Mouse (Mus musculus): Measurements from ENCODE around the gene Foxe3. TPM values are rescaled to one million over a fixed set of nuclear protein-coding genes. Genes with fewer than 3 reads are reported as not detected.

Gene Foxe3
- polyA plus RNA-seq, 1 experiment from 2014 or later: not detected

GRCm38 (mm10) chr4:114945021-114945420 is 19.2 kb upstream of the Foxe3 start:
- ATAC-seq (ENCODE audit: insufficient number of reproducible peaks, insufficient read depth, low FRiP score, low TSS enrichment, low read depth): no peak
- Histone ChIP-seq H3K4me2 (no peak overlapping the region), H3K4me3 (no peak overlapping the region), H3K36me3 (no peaks in the 10 kb centered on the region), H3K9ac (no peak overlapping the region), H3K4me1 (peaks cover 34% of the 10 kb centered on the region), H3K9me3 (no peaks in the 10 kb centered on the region), H3K27me3 (peaks cover 79% of the 10 kb centered on the region), H3K27ac (no peak overlapping the region)
- 22% methylated on average over 5 of the region's 5 CpGs for WGBS

GRCm38 (mm10) chr4:114942583-114942982 is 16.8 kb upstream of the Foxe3 start:
- ATAC-seq (ENCODE audit: insufficient number of reproducible peaks, insufficient read depth, low FRiP score, low TSS enrichment, low read depth): no peak
- Histone ChIP-seq H3K4me1 (peaks cover 30% of the 10 kb centered on the region), H3K9ac (no peak overlapping the region), H3K27ac (no peak overlapping the region), H3K36me3 (no peaks in the 10 kb centered on the region), H3K9me3 (no peaks in the 10 kb centered on the region), H3K27me3 (peaks cover 79% of the 10 kb centered on the region), H3K4me2 (no peak overlapping the region), H3K4me3 (no peak overlapping the region)
- WGBS: 13% methylated on average over 8 of the region's 8 CpGs

GRCm38 (mm10) chr4:114942112-114942511 is 16.3 kb upstream of the Foxe3 start:
- no peaks in the 10 kb centered on the region for H3K9me3 ChIP-seq
- no peak overlapping the region for H3K27ac ChIP-seq
- no peak overlapping the region for H3K4me3 ChIP-seq
- no peak overlapping the region for H3K4me2 ChIP-seq
- no peak for ATAC-seq (ENCODE audit: insufficient number of reproducible peaks, insufficient read depth, low FRiP score, low TSS enrichment, low read depth)
- H3K4me1 ChIP-seq: peaks cover 32% of the 10 kb centered on the region
- H3K36me3 ChIP-seq: no peaks in the 10 kb centered on the region
- H3K9ac ChIP-seq: no peak overlapping the region
- 43% methylated on average over 4 of the region's 4 CpGs for WGBS
- peaks cover 78% of the 10 kb centered on the region for H3K27me3 ChIP-seq

GRCm38 (mm10) chr4:114941311-114941710 is 15.5 kb upstream of the Foxe3 start:
- Histone ChIP-seq H3K27ac (no peak overlapping the region), H3K4me1 (peaks cover 31% of the 10 kb centered on the region), H3K9me3 (no peaks in the 10 kb centered on the region), H3K4me3 (no peak overlapping the region), H3K36me3 (no peaks in the 10 kb centered on the region), H3K27me3 (peaks cover 70% of the 10 kb centered on the region), H3K9ac (no peak overlapping the region), H3K4me2 (no peak overlapping the region)
- no peak for ATAC-seq (ENCODE audit: insufficient number of reproducible peaks, insufficient read depth, low FRiP score, low TSS enrichment, low read depth)
- 83% methylated on average over 4 of the region's 4 CpGs for WGBS

GRCm38 (mm10) chr4:114938248-114938647 is 12.4 kb upstream of the Foxe3 start:
- Histone ChIP-seq H3K36me3 (no peaks in the 10 kb centered on the region), H3K27me3 (peaks cover 67% of the 10 kb centered on the region), H3K4me3 (no peak overlapping the region), H3K9me3 (no peaks in the 10 kb centered on the region), H3K9ac (no peak overlapping the region), H3K4me2 (no peak overlapping the region), H3K27ac (no peak overlapping the region), H3K4me1 (peaks cover 30% of the 10 kb centered on the region)
- no peak for ATAC-seq (ENCODE audit: insufficient number of reproducible peaks, insufficient read depth, low FRiP score, low TSS enrichment, low read depth)
- 35% methylated on average over 3 of the region's 3 CpGs for WGBS

- H3K4me1 ChIP-seq: peaks cover 27% of the 10 kb centered on the region
- WGBS: 17% methylated on average over 4 of the region's 4 CpGs
- H3K4me3 ChIP-seq: no peak overlapping the region
- no peak overlapping the region for H3K27ac ChIP-seq
- peaks cover 66% of the 10 kb centered on the region for H3K27me3 ChIP-seq
- peak; percentile 79 for ATAC-seq (ENCODE audit: insufficient number of reproducible peaks, insufficient read depth, low FRiP score, low TSS enrichment, low read depth)
- no peak overlapping the region for H3K4me2 ChIP-seq
- H3K9me3 ChIP-seq: no peaks in the 10 kb centered on the region
- H3K36me3 ChIP-seq: no peaks in the 10 kb centered on the region
- H3K9ac ChIP-seq: no peak overlapping the region
Measured at GRCm38 (mm10) chr4:114937459-114938047, 11.7 kb upstream of the Foxe3 start.

GRCm38 (mm10) chr4:114934188-114934587 is 8.4 kb upstream of the Foxe3 start:
- Histone ChIP-seq H3K4me1 (peaks cover 18% of the 10 kb centered on the region), H3K4me3 (no peak overlapping the region), H3K4me2 (no peak overlapping the region), H3K27ac (no peak overlapping the region), H3K9me3 (no peaks in the 10 kb centered on the region), H3K36me3 (no peaks in the 10 kb centered on the region), H3K27me3 (peaks cover 70% of the 10 kb centered on the region), H3K9ac (no peak overlapping the region)
- ATAC-seq (ENCODE audit: insufficient number of reproducible peaks, insufficient read depth, low FRiP score, low TSS enrichment, low read depth): no peak
- WGBS: 87% methylated on average over 6 of the region's 6 CpGs

GRCm38 (mm10) chr4:114932747-114933146 is 6.9 kb upstream of the Foxe3 start:
- no peak overlapping the region for H3K9ac ChIP-seq
- H3K4me2 ChIP-seq: no peak overlapping the region
- peaks cover 14% of the 10 kb centered on the region for H3K4me1 ChIP-seq
- H3K9me3 ChIP-seq: no peaks in the 10 kb centered on the region
- H3K36me3 ChIP-seq: no peaks in the 10 kb centered on the region
- H3K27me3 ChIP-seq: peaks cover 73% of the 10 kb centered on the region
- H3K4me3 ChIP-seq: no peak overlapping the region
- no peak overlapping the region for H3K27ac ChIP-seq
- 68% methylated on average over 4 of the region's 4 CpGs for WGBS
- no peak for ATAC-seq (ENCODE audit: insufficient number of reproducible peaks, insufficient read depth, low FRiP score, low TSS enrichment, low read depth)

GRCm38 (mm10) chr4:114929155-114929554 is 3.3 kb upstream of the Foxe3 start:
- 18% methylated on average over 15 of the region's 15 CpGs for WGBS
- no peak overlapping the region for H3K4me3 ChIP-seq
- H3K36me3 ChIP-seq: no peaks in the 10 kb centered on the region
- H3K27me3 ChIP-seq: peaks cover 94% of the 10 kb centered on the region
- H3K9me3 ChIP-seq: no peaks in the 10 kb centered on the region
- H3K9ac ChIP-seq: no peak overlapping the region
- no peak for ATAC-seq (ENCODE audit: insufficient number of reproducible peaks, insufficient read depth, low FRiP score, low TSS enrichment, low read depth)
- peaks cover 20% of the 10 kb centered on the region for H3K4me1 ChIP-seq
- H3K27ac ChIP-seq: no peak overlapping the region
- H3K4me2 ChIP-seq: no peak overlapping the region

- Histone ChIP-seq H3K36me3 (no peaks in the 10 kb centered on the region), H3K27ac (no peak overlapping the region), H3K27me3 (peaks cover 93% of the 10 kb centered on the region), H3K9me3 (no peaks in the 10 kb centered on the region), H3K4me3 (peak overlapping the region; percentile 48), H3K9ac (peak overlapping the region; percentile 64), H3K4me1 (peaks cover 13% of the 10 kb centered on the region), H3K4me2 (peak overlapping the region; percentile 76)
- ATAC-seq (ENCODE audit: insufficient number of reproducible peaks, insufficient read depth, low FRiP score, low TSS enrichment, low read depth): peak; percentile 53; the same call in 1 of the 2 replicates
- WGBS: under 1% methylated on average over 85 of the region's 125 CpGs
Measured at GRCm38 (mm10) chr4:114924971-114925916, 569 bp downstream of the Foxe3 start.

GRCm38 (mm10) chr4:114917091-114917490 is 8.7 kb downstream of the Foxe3 start:
- Histone ChIP-seq H3K36me3 (no peaks in the 10 kb centered on the region), H3K27me3 (peaks cover 85% of the 10 kb centered on the region), H3K27ac (no peak overlapping the region), H3K9me3 (no peaks in the 10 kb centered on the region), H3K4me1 (peaks cover 17% of the 10 kb centered on the region), H3K9ac (no peak overlapping the region), H3K4me3 (no peak overlapping the region), H3K4me2 (no peak overlapping the region)
- WGBS: 44% methylated on average over 2 of the region's 2 CpGs
- no peak for ATAC-seq (ENCODE audit: insufficient number of reproducible peaks, insufficient read depth, low FRiP score, low TSS enrichment, low read depth)

GRCm38 (mm10) chr4:114916056-114916455 is 9.8 kb downstream of the Foxe3 start:
- peaks cover 17% of the 10 kb centered on the region for H3K4me1 ChIP-seq
- no peak overlapping the region for H3K4me3 ChIP-seq
- 47% methylated on average over 4 of the region's 4 CpGs for WGBS
- no peak for ATAC-seq (ENCODE audit: insufficient number of reproducible peaks, insufficient read depth, low FRiP score, low TSS enrichment, low read depth)
- H3K27ac ChIP-seq: no peak overlapping the region
- no peak overlapping the region for H3K9ac ChIP-seq
- no peaks in the 10 kb centered on the region for H3K9me3 ChIP-seq
- H3K36me3 ChIP-seq: no peaks in the 10 kb centered on the region
- H3K27me3 ChIP-seq: peaks cover 87% of the 10 kb centered on the region
- no peak overlapping the region for H3K4me2 ChIP-seq

All from embryonic facial prominence, embryonic 13.5 days (tissue).